Mouse (Mus musculus): ENCODE measurements around the gene Acoxl.

The Acoxl gene

DNA sequence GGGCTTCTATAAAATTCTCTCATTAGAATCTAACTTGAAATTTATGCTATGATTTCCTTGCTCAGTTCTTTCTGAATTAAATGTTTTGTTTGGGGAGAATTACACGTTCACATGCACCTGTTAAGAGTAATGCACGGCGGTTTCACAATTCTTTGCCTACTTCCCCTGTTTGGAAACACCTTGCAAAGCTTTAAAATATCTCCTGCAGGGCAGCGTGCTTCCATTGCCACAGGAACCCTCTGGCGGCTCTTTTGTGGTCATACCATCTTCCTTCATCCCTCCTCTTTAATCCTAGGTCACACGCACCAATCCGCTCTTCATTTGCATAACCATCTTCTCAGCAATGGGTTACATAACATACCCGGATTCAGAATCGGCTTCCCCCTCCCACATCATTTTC is 272.9 kb downstream of the Acoxl start:
- DNase-seq (ENCODE audit: extremely low read depth, low read depth, low spot score) = no peak

DNA sequence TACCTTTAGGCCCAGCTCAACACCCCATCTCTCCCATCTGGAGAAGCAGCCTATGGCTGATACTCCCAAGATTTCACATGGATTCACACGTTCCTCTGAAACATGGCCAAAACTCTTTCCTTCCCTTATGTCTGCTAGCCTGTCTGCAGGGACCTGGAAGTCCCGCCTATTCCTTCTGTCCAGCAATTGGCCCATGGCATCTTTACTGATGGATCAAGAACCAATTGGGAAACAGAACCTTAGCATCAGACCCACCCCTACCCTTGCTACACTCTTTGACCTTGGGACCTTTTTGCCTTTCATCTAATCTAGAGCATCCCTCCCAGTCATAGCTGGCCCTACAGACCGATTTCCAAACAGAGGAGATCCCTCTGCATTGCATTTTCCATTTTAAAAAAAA is 275.9 kb downstream of the Acoxl start:
- DNase-seq (ENCODE audit: extremely low read depth, low read depth, low spot score) = no peak

DNA sequence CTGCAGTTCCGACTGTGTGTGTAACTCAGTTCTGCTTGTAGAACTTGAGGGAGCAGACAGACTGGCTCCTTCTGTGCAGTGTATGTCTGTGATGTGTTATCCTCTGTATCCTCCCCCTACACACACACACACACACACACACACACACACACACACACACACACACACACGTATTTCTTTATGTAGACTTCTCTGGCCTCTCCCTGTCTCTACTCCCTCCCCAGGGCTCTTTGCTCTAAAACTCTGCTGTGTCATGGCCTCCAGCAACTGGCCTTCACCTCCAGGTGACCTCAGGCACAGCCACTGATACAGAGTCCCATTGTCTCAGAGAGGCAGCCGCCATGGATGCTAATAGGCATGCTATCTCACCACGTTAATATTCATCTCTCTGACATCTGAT is 276.9 kb downstream of the Acoxl start:
- DNase-seq (ENCODE audit: extremely low read depth, low read depth, low spot score) = no peak

DNA sequence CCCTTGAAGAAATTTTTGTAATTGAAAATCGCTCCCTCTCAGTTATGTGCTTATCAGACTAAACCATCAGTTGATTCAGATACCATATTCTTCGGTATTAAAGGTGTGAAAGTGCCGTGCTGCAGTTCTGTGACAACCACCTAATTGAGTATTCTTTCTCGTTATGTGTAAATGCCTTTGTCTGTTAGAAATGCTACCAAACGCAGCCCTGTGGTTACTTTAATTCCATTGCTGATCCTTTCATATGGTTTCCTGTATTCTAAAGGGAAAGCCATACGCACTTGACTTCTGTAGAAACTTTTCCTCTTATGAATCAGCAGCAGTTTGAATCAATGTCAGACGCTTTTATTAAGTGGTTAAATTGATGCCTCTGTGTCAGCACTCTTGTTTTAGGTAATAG is 278.9 kb downstream of the Acoxl start:
- DNase-seq (ENCODE audit: extremely low read depth, low read depth, low spot score) = no peak

DNA sequence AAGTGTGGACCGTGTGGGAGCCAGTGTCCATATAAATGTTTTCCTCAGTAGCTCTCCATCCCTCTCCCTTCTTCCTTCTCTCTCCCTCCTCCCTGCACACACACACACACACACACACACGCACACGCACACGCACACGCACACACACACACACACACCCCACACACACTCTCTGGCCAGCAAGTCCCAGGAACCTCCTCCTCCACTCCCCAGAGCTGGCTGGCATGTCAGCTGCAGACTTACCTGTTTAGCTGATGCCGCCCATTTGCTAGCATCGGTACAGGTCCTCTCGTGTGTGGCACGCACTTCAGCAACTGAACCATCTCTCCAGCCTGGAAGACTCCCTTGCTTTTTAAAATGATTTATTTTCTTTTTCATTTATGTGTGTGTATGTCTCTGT is 280.3 kb downstream of the Acoxl start:
- DNase-seq (ENCODE audit: extremely low read depth, low read depth, low spot score) = no peak

DNA sequence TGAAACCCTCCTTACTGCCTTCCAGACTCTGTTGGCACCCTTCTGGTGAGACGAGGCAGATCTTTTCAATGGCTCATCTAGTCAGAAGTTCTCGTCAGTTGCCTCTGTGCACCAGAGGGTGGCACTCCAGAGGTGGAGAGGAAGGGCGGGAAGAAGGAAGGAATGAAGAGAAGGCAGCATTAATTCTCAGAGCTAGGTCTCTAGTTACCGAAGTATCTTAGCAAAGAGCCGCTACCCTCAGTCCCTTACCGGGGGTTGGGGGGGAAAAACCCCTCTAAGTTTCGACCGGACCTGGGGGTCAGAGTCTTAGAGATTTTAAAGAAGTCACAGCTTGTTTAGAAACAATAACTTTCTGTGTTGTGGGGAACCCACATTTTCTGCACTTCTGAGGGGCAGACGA is 283.8 kb downstream of the Acoxl start:
- no peak for DNase-seq (ENCODE audit: extremely low read depth, low read depth, low spot score)

DNA sequence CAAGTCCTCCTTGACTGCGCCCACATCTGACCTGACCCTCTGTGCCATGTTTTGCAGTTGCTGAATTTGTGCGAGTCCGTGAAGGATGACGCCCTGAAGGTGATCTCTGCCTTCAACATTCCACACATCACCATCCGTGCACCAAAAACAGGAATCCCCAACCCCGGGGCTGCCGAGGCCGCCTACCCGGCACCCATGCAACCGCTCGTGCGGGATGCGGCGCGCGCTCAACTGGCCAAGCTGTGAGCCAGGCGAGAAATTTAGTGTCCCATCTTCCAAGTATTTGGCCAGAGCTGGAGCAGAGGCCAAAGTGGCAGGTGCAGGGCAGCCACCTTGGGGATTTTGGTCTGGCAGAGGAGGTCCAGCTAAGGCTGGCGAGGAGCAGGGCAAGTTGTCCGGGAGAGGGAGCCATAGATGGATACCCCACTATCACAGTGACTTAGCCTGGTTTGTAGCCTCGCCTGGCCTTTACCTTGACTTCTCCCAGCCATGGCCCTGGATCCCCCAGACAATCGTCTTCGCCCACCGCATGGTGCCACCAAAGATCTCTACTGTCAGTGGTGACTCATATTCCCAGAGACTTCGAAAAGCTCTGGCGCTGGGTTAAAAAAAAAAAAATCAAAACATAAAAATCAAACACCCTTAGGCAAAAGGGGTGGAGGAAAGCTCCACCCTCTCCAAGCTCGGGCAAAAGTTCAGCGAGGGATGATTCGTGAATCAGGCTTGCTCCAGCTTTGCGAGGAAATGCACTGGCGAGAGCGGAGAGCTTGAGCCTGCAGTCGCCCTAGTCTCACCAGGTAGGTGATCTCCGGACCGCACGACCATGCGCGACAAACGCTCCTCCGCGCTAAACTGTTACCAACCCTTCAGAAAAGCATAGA is 284.5 kb downstream of the Acoxl start:
- DNase-seq (ENCODE audit: extremely low read depth, low read depth, low spot score) = no peak

DNA sequence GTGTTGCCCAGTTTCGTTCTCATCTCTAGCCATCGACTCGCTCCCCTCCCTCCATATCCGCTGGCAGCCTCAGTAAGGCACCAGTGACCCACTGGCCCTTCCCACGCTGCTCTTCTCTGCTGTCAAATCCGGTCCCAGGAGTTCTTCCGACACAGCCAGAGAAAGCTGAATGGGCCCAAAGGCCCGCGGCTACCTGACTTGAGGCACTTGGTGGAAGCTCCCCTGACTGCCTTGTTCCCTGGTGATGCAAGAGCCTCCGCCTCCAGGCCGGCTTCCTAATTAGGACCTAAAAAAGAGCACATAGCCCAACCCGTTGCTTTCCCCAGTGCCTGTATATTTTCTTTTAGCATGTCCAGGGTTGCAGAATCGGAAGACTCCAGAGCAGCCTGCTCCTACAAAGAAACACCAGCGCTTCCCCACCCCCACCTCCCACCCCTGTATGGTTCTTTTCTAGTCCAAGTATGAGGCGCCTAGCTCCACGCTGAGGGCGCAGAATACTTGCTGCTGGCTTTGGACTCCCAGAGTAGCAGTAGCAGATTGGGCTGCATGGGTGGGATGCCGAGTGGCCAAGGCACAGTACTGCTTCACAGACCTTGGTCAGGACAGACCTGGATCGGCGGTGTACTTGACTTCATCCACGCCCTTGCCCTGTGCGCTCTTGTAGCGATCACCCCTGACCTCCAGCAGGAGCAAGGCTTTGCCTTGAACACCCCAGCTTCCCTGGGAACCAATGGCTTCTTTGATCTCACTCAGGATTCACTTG is 285.4 kb downstream of the Acoxl start:
- no peak for DNase-seq (ENCODE audit: extremely low read depth, low read depth, low spot score)

DNA sequence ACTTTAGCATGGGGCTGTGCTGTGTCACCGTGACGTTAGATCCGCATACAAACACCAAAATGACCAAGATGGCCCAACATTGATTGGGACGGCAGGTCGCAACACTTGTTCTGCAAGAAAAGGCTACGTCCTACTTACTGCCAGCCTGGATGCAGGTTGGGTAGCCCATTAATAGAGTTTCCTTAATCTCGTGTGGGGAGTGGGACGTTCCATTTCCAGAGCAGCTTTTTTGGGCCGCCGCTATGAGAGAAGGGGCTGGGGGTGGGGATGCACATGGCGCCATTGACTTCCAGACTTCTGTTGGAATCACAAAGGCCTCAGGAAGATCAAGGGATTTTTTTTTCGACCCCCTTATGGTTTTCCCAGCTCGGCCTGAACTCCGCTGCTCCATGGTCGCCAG is 286.0 kb downstream of the Acoxl start:
- no peak for DNase-seq (ENCODE audit: extremely low read depth, low read depth, low spot score)

DNA sequence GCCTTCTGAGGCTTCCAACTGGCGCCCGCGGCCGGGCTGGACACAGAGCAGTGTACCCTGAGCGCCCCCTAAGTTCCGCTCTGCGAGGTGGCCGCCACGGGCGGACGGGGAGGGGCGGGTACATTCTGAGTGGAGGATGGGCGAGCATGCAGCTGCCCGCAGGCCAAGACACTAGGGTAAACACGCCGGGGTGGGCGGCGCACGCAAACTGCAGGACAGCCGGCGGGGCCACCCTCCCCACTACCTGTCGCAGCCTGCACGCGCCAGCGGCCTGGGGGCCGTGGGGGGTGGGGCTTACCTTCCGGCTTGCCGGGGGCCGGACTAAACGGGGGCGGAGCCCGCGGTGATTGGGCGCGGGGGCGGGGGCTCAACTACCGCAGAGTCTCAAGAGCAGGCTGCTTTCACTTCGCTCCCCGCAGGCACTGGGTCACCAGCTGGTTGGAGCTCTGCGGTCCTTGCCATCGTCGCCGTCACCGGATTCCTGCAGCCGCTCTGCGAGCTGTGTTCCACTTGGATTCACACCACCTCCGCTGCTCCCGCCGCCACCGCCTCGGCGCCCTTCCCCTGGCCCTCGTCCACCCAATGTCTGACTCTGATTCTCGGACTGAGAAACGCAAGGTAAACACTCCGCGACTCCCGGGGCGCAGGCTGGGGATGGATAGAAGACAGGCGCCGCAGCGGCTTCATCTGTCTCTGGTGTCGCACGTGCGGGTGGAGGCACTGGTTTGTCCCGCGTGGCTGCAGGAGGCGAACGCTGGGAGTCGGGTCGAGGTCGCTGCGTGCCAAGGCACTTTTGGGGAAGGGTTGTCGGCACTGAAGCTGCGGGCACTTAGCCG is 287.2 kb downstream of the Acoxl start, which contains the start of gene Bcl2l11:
TSS of gene Bcl2l11 (plus strand) at position 404 of the 836 bp plus-strand sequence.
- no peak for DNase-seq (ENCODE audit: extremely low read depth, low read depth, low spot score)

DNA sequence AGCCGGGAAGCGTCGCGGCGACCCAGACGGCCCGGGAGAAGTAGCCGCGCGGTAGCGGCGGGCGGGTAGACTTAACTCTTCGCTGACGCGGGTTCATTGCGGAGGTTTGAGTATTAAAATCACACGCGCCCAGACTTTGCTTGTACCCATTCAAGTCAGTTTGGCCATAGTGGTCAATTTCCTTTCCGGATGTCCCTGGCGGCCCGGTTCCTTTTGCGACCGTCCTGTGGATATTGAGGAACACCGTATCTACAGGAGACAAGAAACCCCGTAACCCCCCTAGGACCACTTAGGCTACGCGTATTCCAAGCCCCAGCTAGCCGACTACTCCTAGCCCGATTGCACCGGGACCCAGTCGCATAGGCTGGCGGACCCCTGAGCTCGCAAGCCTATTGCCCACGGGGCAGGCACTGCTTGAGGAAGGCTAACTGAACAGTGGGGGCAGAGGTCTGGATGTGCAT is 287.9 kb downstream of the Acoxl start:
- no peak for DNase-seq (ENCODE audit: extremely low read depth, low read depth, low spot score)

DNA sequence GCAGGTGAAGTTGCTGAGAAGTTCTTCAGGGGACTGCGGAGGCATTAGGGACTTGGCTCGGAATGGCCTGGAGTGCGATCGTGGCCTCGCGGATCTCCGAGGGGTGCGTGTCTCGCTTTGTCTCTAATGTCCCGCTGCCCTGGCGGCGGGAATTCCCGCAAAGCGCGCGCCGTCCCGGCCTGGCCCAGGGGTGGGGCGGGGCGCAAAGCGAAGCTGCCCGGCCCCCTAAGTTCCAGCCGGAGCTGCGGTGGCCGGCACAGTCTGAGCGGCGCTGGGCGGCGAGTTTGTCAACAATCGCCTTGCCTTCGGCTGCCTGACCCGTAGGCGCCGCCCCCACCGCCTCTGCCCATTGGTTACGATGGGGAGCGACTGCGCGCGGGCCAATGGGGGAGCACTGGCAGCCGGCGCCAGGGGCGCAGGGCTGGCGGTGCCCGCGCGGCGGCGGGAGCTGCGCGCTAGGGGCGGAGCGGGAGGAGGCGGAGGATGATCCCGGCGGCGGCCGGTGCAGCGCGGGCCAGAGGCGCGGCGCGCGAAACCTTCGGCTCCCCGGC is 288.5 kb downstream of the Acoxl start:
- DNase-seq (ENCODE audit: extremely low read depth, low read depth, low spot score) = no peak

DNA sequence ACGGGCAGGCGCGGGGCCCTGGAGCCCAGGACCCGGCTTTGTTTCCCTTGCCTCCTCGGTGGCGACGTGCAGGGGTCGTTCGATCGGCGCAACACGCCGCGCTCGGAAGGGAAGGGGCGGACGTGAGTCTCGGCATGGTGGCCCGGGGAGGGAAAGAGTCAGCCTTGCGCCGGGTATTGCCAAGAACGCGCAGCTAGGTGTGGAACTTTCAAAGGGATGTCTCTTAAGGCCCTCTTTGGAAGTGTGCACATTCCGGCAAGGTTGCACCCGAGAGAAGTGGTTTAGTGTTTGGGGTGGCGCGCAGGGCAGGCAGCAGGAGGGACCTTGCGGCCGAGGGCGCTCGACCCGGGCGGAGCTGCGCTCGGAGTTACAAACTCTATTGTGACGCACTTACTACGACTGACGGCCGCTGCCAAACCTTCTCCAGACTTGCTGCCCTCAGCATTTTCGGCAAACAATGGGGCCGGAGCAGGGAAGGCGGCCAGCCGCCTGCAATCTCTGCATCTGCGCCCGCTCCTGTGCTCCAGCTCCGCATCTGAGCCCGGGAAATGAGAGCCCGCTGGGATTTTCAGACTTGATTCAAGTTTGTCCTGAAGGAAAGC is 289.1 kb downstream of the Acoxl start:
- no peak for DNase-seq (ENCODE audit: extremely low read depth, low read depth, low spot score)

DNA sequence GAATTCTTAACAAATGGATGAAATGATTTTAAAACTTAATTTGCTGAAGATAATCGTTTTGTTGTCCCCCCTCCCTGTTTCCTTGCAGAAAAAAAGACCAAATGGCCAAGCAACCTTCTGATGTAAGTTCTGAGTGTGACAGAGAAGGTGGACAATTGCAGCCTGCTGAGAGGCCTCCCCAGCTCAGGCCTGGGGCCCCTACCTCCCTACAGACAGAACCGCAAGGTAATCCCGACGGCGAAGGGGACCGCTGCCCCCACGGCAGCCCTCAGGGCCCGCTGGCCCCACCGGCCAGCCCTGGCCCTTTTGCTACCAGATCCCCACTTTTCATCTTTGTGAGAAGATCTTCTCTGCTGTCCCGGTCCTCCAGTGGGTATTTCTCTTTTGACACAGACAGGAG is 289.9 kb downstream of the Acoxl start:
- DNase-seq (ENCODE audit: extremely low read depth, low read depth, low spot score) = no peak

DNA sequence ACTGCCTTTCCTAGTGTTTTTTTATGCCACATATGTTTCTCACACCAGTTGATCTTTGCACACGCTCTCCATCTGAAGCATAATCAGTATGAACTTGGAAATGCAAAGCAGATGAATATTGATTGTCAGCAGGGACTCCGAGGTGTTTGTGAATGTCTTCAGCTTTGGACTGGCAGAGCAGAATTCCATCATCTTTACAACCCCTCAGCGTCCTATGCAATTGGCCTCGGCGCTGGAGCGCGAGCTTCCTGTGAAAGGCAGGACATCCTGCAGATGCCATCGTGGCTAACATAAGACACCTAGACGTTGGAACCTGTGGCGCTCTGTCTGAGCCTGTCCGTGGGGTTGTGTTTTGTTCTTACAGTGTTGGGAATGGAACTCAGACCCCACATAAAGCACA is 292.8 kb downstream of the Acoxl start:
- DNase-seq (ENCODE audit: extremely low read depth, low read depth, low spot score) = no peak

DNA sequence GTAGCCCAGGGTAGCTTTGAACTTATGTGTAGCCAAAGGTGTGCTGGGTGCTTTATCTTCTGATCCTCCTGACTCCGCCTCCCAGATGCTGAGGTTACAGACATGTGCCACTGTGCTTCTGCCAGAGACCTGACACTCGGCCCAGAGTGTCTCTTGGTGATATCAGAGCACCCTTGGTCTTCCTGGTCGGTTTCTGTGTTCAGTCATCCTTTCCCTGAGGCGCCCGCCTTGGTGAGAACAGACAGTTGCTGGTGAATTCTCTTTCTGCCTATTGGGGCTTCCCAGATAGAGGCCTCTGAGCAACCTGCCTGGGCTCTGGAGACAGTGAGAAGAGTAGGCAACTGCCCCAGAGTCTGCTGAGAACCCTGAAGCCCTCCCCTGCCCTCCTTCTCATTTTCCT is 294.0 kb downstream of the Acoxl start:
- no peak for DNase-seq (ENCODE audit: extremely low read depth, low read depth, low spot score)

DNA sequence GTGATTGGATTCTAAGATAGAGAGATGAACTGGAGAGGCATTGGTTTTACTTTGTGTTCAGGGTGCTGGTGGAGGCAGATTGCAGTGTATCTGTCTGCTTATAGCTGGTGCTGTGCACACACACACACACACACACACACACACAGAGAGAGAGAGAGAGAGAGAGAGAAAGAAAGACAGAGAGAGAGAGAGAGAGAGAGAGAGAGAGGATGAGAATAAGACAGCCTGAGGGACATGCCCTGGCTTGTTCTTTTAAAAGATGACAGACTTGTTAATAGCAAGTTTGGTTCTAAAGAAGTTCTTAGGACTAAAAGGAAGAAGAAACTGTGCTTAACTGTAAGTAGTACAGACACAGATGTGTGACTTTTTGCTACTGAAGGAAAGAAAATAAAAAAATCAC is 295.2 kb downstream of the Acoxl start:
- DNase-seq (ENCODE audit: extremely low read depth, low read depth, low spot score) = no peak

DNA sequence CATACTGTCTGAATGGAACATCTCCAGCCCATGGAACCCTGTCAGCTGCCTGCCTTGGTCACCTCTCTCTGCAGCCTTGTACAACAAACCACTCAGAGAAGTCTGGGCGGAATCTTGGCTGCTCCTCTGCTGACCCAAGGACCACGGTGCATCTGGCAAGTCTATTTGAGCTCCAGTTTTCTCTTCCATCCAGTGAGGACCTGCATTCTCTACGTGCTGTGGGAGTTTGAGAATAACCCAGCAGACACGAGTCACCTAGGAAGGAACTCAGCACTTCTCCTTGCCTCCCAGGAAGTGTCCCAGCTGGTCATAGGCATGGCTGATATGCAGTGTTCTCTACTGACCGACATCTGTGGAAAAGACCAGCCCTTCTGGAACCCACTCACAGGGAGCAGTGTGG is 295.8 kb downstream of the Acoxl start:
- DNase-seq (ENCODE audit: extremely low read depth, low read depth, low spot score) = no peak

DNA sequence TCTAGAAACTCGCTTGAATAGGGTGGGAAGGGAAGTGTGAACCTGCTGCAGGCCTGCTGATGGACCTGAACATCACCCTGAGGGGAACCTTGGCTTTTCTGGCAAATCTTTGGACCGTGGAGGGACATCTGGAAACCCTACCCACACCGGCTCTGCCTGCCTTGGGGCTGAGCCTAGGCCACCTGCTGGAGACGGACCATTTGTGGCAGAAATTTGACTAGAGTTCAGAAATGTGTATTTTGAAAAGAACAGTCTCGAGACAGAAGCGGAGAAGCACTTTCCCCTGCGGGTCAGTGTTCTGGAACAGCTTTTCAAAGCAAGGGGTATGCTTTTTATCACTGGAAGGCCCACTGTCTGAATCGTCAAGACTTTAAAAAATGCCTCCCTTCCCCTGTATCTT is 296.3 kb downstream of the Acoxl start:
- DNase-seq (ENCODE audit: extremely low read depth, low read depth, low spot score) = no peak

DNA sequence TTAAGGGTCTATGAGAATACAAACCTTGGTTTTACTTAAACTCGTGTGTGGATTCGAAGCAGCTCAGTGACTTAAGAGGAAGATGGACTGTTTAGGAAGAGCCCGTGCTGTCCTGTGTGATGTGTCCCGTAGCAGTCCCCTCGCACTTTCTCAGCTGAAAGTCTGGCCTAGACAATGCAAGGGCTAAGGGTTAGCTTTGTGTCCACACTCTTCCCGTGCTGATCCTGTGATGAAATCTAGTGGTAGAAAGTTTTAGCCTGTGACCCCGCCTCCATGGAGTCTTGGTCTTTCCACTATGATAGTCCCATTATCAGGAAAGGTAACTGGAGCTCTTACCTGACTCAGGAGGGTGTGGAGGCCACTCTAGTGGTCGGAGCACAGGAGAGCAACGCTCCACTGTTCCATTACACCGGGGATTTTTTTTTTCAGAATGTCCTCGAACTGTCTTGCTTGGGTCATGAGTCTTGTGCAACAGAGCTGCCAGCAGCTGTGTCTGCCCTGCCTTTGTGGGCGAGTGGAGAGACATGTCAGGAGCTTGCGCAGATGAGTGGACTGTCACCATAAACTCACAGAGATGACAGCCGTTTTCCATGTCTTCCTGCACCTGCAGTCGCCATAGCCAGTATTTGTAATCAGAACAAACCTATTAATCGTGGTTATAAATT is 298.2 kb downstream of the Acoxl start:
- DNase-seq (ENCODE audit: extremely low read depth, low read depth, low spot score) = no peak
